Mouse (Mus musculus): Measurements from ENCODE around the gene Oprd1.
A peak's percentile ranks its signal among the peaks of the same experiment; 100 is the strongest.

DNA sequence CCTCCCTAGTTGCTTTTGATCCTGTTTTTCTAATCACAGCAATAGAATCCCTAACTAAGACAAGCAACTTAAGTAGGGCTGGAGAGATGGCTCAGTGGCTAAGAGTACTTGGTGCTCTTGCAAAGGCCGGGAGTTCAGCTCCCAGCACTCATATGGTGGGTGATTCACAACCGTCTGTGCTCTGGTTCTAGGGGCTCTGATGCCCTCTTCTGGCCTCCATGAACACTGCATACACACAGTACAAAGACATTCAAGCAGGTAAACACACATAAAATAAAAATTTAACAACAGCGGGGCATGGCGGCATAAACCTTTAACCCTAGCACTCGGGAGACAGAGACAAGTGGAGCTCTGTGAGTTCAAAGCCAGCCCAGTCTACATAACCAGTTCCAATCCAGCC lies 1.9 kb upstream of the Oprd1 start:
- peak; percentile 30; the same call in 1 of the 2 replicates for TF ChIP-seq CTCF (IDR thresholded peaks at IDR 0.05; ENCODE audit: low read depth, low read length)
- TF ChIP-seq POLR2A (IDR thresholded peaks at IDR 0.05; ENCODE audit: borderline replicate concordance, low read depth, low read length): no peak
